Mouse (Mus musculus) embryonic fibroblast, embryonic 13.5 days (primary cell): ENCODE measurements around the gene P2ry12. TPM values are rescaled to one million over a fixed set of nuclear protein-coding genes. Genes with fewer than 3 reads are reported as not detected.

ENCODE experiments used
- H3K27ac ChIP-seq: 2 replicates; pipeline ENCODE4 v1.5.1; 2012; ENCODE audit warnings: low read length, control low read depth, inconsistent platforms; ENCODE audit not compliant: insufficient read depth
- H3K4me1 ChIP-seq: 2 replicates; pipeline ENCODE4 v1.6.1; 2011; ENCODE audit warnings: low read length; ENCODE audit not compliant: control insufficient read depth, insufficient read depth
- H3K4me3 ChIP-seq: 2 replicates; pipeline ENCODE4 v1.5.1; 2011; ENCODE audit warnings: mild to moderate bottlenecking, control low read depth, low read length; ENCODE audit not compliant: insufficient read depth
- CTCF ChIP-seq: IDR thresholded peaks from 2 replicates; pipeline ENCODE4 v1.5.1; 2011; ENCODE audit warnings: mild to moderate bottlenecking, control low read depth, low read length, moderate library complexity, borderline replicate concordance; ENCODE audit not compliant: insufficient read depth
- POLR2A ChIP-seq: IDR thresholded peaks from 2 replicates; pipeline ENCODE4 v1.6.1; 2011; ENCODE audit warnings: low read depth, mild to moderate bottlenecking, control low read depth, low read length, moderate library complexity
- polyA plus RNA-seq: library from polyadenylated mRNA; stranded (reverse); fragments of >200 nt; gene quantifications from 2 replicates; pipeline ENCODE4 v1.2.4, GENCODE M21; 2011; ENCODE audit warnings: low read depth; ENCODE audit not compliant: missing spikeins, insufficient read length

Gene P2ry12
- polyA plus RNA-seq, 1 experiment, result not detected

DNA sequence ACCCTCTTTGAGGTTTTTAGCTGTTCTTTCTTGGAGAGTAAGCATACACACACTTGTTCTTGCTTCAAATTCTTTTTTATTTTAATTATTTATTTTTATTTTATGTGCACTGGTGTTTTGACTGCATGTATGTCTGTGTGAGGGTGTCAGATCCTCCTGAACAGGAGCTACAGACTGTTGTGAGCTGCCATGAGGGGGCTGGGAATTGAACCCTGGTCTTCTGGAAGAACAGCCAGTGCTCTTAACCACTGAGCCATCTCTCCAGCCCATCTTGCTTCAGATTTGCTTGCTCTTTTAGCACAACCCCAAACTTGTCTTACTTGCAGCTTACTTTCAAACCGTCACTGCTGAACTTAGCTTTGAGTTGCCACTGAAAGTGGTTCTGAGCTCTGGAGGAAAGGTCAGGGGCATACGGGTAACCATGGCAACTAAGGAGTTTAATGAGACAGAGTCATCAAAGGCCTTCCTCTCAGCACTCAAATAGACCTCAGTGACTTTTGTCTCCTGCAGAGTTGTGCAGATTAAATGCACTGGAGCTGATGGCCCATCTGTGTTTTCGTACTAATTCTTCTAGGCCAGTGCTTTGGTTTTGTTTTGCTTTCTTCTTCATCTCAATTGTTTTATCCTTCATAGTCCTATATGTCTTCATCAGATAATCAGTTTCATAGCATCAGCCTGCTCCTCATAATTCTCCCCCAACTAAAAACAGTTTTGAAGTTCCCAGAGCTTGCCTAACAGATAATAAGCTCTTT, 15.0 kb upstream of the P2ry12 start:
- peaks cover 10% of the 10 kb centered on the region for H3K4me1 ChIP-seq

DNA sequence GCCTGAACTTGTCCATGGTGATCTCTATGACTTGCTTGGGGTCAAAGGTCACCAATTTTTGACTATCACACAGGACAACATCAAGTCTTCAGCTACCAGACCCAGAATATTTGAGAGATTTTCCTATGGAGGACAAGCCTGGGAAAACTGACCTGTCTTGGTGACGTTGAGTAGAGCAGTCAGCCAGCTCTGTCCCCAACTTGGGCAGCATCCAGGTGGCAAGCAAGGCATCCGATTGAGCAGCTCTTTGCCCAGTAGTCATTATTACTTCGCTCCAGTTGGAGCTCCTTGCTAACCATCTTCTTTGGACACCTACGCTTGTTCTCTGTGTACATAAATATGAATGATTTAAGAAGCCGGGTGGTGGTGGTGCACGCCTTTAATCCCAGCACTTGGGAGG, 8.1 kb upstream of the P2ry12 start:
- no peak overlapping the region for H3K4me3 ChIP-seq
- TF ChIP-seq CTCF (no peak), POLR2A (no peak)
- H3K27ac ChIP-seq, result no peak overlapping the region
- H3K4me1 ChIP-seq, result no peaks in the 10 kb centered on the region

More for the DNA sequence above, 15.0 kb upstream of the P2ry12 start:
- H3K4me3 ChIP-seq, result no peak overlapping the region
- no peak overlapping the region for H3K27ac ChIP-seq
- TF ChIP-seq POLR2A, result no peak
- TF ChIP-seq CTCF, result no peak

DNA sequence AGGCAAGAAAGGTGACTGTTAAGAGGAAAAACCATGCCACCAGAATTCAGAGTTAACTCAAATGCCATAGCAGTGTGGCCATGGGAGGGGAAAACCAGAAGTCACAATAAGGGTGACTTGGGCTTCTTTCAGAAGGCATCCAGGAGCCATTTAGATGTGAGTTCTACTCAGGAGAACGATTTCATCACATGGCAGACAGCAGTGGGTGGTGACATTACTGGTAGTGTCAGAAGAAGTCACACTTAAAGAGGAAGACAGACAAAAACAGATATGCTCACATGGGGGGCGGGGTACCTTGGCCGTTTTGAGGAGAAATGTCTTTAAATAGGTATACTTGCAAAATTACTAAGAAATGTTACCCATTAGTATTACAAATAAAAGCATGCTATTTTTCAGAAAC, 1.3 kb upstream of the P2ry12 start:
- Histone ChIP-seq H3K4me1 (no peaks in the 10 kb centered on the region), H3K27ac (no peak overlapping the region), H3K4me3 (no peak overlapping the region)
- TF ChIP-seq POLR2A (no peak), CTCF (no peak)

DNA sequence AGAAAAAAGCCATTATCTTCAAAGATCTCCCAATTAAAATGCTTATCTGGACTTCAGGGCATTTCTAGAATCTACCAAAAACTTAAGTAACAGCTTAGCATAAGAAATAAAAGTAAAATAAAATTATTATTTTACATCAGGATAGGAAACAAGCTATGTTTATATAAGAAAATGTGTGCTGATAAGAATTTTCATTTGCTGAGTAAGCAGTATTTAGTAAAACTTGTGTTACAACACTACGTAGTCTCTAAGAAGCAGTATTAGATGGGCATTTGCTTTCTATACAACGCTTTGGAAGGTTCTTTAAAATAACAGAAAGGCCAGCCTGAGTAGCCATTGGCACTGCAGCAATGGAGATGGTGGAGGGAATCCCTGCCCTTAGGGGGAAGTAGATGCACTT, 746 bp upstream of the P2ry12 start:
- Histone ChIP-seq H3K27ac (no peak overlapping the region), H3K4me1 (no peaks in the 10 kb centered on the region), H3K4me3 (no peak overlapping the region)
- TF ChIP-seq POLR2A (no peak), CTCF (no peak)

DNA sequence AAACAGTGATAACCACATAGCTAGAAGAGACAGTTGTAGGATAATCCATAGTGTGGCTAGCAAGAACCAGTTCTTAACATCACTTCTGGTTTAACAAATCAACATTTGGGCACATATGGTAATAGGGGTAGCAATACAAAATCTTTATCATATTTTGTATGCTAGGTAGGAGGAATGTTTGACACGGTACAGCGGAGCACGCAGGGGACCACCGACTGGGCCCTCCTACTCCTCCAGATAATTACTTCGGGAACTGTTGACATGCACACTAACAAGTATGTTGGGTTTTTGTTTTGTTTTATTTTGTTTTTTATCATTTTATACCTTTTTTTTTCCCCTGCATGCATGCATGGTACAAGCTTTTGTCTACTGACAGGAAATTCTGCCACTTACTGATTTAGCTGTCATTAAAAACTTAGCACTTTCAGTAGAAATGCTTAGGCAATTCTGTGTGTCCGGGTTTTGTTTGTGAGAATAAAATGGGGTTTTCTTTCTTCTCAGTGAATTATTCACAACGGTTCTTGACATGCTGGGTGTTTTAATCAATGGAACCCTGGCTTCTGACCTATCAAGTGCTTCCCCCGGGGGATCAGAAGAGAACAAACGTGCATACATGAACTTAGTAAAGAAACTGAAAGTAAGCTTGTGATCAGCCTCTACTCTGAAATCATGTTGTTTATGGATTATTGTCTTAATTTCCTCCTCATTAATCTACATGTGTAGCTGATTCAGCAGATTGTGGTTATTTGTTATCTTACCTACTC, 780 bp downstream of the P2ry12 start:
- Histone ChIP-seq H3K27ac (no peak overlapping the region), H3K4me1 (no peaks in the 10 kb centered on the region), H3K4me3 (no peak overlapping the region)
- TF ChIP-seq CTCF (no peak), POLR2A (no peak)

DNA sequence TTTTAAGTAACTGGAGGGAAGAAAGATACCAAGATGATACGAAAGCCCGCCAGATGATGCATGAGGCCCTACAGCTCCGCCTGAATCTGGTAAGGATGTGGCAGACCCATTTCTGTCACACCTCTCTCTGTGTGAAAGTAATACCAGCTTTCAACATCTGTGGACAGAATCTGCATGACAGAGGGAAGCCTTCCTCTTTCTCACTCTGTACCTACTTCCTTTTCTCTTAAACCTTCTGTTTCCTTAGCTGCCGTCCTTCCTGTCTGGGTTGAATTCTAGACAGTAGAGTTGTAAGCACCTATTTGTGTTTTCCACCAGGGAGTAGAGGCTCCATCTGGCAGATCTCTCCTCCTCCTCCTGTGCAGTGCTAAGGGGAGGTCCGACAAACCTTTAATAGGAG, 1.9 kb downstream of the P2ry12 start:
- no peak overlapping the region for H3K27ac ChIP-seq

DNA sequence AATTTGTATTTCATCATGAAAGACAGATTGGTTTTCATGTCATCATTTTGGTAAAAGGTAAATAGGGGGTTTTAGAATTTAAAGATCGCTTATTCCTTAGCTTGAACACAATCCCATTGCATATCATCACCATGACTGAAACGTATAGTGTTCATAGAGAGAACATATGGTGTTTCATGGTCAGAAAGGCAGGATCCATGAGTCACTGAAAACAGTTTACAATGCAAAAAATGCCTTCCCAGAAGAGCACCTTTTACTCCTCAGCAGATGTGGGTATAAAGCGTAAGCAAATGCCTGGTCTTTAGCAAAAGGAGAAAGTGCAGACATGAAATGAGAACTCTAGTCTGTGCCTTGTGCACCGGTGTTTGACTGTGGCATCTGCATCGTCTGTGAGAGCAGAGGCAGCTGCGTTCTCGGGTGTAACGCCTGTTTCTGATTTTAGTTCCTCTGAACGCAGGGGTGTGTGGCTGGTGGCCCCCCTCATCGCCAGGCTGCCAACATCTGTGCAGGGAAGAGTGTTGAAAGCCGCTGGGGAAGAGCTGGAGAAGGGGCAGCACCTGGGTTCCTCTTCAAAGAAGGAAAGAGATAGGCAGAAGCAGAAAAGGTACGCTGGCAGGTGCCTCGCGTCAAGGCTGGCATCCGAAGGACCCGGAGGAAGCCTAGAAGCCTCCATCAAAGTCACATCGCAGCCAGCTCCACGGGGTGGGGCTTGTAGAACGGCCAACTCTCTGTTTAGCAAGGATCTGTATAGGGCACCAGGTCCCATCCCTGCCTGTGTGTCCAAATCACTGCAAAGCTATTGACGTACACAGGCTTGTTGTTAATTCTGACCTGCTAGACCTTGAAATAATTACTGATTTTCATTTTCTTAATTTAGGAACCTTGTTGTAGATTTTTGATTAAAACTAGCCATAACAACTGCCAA, 4.7 kb downstream of the P2ry12 start:
- Histone ChIP-seq H3K4me3 (no peak overlapping the region), H3K4me1 (no peaks in the 10 kb centered on the region), H3K27ac (no peak overlapping the region)
- no peak for TF ChIP-seq POLR2A
- TF ChIP-seq CTCF, result no peak

More for the DNA sequence above, 1.9 kb downstream of the P2ry12 start:
- no peak for TF ChIP-seq CTCF
- TF ChIP-seq POLR2A, result no peak
- no peaks in the 10 kb centered on the region for H3K4me1 ChIP-seq
- no peak overlapping the region for H3K4me3 ChIP-seq

DNA sequence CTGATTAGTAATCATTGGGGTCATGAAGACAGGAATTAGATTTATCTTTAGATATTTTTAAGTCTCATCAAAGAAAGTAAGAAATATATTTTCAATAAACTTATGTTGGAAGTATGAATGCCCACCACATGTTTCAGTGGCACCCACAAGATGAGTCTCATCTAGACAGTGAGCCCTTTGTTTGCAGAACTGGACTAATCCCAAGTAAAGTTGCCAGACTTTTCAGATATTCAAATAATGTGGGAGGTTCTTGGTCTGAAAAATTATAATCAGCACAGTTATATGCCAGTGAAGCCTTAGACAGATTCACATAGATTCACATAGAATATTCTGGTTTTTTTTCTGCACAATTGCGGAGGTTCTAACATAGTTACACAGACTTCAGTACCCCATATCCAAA, 12.2 kb downstream of the P2ry12 start:
- TF ChIP-seq POLR2A (no peak), CTCF (no peak)
- Histone ChIP-seq H3K27ac (no peak overlapping the region), H3K4me3 (no peak overlapping the region), H3K4me1 (no peaks in the 10 kb centered on the region)

DNA sequence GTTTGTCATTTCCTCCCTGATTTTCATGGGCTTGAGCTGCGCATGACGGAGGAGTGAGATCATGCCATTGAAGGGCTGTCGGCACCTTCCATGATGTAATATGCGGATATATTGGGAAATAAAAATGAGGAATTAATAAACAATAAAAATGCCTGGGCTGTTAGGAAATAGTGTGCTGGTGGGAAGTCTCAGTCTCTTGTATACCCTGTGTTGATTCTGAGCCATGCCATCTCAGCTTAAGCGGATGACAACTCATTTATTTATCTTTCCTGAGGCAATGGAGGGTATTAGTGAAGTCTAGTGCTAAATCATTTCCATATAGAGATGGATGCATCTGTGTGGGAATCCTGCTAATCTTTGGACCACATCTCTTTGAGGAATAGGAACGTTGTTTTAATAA, 14.6 kb downstream of the P2ry12 start:
- TF ChIP-seq POLR2A (no peak), CTCF (no peak)
- H3K4me3 ChIP-seq, result no peak overlapping the region
- H3K4me1 ChIP-seq, result peaks cover 3% of the 10 kb centered on the region; the same call in 1 of the 2 replicates
- no peak overlapping the region for H3K27ac ChIP-seq

DNA sequence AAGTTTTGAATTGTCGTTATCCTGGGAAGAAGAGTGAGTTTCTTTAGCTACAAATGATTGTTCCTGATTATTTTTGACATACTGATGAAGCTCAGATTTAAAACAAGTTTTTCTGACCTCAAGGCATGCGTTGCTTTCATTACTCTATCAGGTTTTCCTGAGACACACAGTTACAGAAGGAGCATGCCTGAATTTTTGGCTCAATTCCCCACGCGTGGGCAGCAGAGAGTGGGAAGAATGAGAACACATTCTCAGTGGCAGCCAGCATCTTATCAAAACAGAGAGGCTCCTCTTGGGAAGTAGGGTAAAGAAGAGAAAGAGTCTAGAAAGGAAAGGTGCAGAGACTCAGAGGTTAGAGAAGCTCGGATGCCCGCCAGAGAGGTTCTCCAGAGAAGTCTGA, 19.3 kb downstream of the P2ry12 start:
- H3K4me1 ChIP-seq, result peaks cover 3% of the 10 kb centered on the region; the same call in 1 of the 2 replicates
- no peak overlapping the region for H3K4me3 ChIP-seq
- H3K27ac ChIP-seq, result no peak overlapping the region
- no peak for TF ChIP-seq POLR2A
- no peak for TF ChIP-seq CTCF
